Mouse (Mus musculus): ENCODE measurements around the gene Ccn1. TPM values are rescaled to one million over a fixed set of nuclear protein-coding genes. Genes with fewer than 3 reads are reported as not detected.

Ccn1 gene
- polyA plus RNA-seq (2014; fragmentation: Illumina TruSeq; extraction: RNeasy Lipid Tissue Mini Kit (QIAGEN cat#74804); ENCODE audit: low read depth, low replicate concordance), result 43.2 TPM

DNA sequence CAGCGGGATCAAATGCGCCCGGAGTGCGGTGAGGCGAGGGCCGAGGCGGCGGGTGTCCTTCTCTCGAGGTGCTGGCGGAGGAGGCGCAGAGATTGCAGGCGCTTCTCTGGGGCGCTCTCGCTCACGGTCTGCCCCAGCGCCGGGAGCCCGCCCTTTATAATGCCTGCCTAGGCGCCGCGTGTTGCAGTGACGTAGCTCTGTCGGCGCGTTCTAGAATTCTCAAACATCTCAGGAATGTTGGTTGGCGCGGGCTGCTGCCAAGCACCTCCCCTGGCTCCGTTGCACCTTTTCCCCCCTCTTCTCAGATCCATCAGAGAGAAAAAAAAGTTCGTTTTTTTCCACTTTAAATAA is at the start of gene Ccn1:
Gene Ccn1, minus strand, starts transcription at position 130 of the 351 bp plus-strand sequence.

Other genes with a start within 250 kb of the Ccn1 start
- gene Znhit6, start 73.8 kb downstream of the Ccn1 start, polyA plus RNA-seq (2014; fragmentation: Illumina TruSeq; extraction: RNeasy Lipid Tissue Mini Kit (QIAGEN cat#74804); ENCODE audit: low read depth, low replicate concordance), result 15.9 TPM
- 12.7 TPM for gene Ddah1, start 108.7 kb upstream of the Ccn1 start, polyA plus RNA-seq (2014; fragmentation: Illumina TruSeq; extraction: RNeasy Lipid Tissue Mini Kit (QIAGEN cat#74804); ENCODE audit: low read depth, low replicate concordance)